Mouse (Mus musculus) layer of hippocampus, postnatal 14 days (tissue): ENCODE results near the gene Arl14. TPM values are rescaled to one million over a fixed set of nuclear protein-coding genes. Genes with fewer than 3 reads are reported as not detected.
"Not testable (repeated sequence)": the region's sequence is repeated elsewhere in the genome, so short reads cannot be mapped to it uniquely, and the experiment has no call there.

Source experiments
- DNase-seq, 2 experiments: peaks; one replicate each; pipeline ENCODE4 v3.0.0; 2021 to 2022; ENCODE audit warnings: low spot score in 2 of 2, mixed read lengths in 1 of 2
- total RNA-seq, 2 experiments: library from RNA; stranded (reverse); gene quantifications; 2 replicates each; pipeline ENCODE4 v1.2.3; 2021

Arl14 gene
- total RNA-seq, 2 experiments from 2014 or later, result not detected

- not testable (repeated sequence) for DNase-seq
These were observed 42.1 kb downstream of the Arl14 start for GRCm38 (mm10) chr3:69264299-69264698.

- no peak for DNase-seq
These were observed 49.6 kb downstream of the Arl14 start for GRCm38 (mm10) chr3:69271812-69272211.

Other genes starting within 250 kb of the Arl14 start
- 10 to 100 TPM; 18.9 to 19.4 TPM for gene Ift80, start 217.8 kb upstream of the Arl14 start, total RNA-seq
- 1 to 10 TPM; 8.4 to 9.3 TPM for gene Smc4, start 217.7 kb upstream of the Arl14 start, total RNA-seq
- gene Trim59, start 177.7 kb upstream of the Arl14 start, total RNA-seq, result 1 to 10 TPM; 6.3 to 7.1 TPM
- gene Kpna4, start 95.3 kb upstream of the Arl14 start, total RNA-seq, result 10 to 100 TPM; 67.6 to 74.6 TPM
- gene Ppm1l, start 94.4 kb downstream of the Arl14 start, total RNA-seq, result 10 to 100 TPM; 55.2 to 55.4 TPM